Mouse (Mus musculus) thymus, adult 2 months (tissue): ENCODE data around the gene Acly.

Source experiments
- CTCF ChIP-seq: fragments of 200-500 bp; IDR thresholded peaks from 2 replicates; pipeline ENCODE4 v1.5.1; 2012; ENCODE audit warnings: mild to moderate bottlenecking, control low read depth, low read length, moderate library complexity, borderline replicate concordance; ENCODE audit not compliant: control insufficient read depth, poor library complexity, insufficient read depth; ENCODE audit errors: extremely low read depth
- POLR2A ChIP-seq: fragments of 200-500 bp; IDR thresholded peaks from 2 replicates; pipeline ENCODE4 v1.6.1; 2012; ENCODE audit warnings: mild to moderate bottlenecking, low read length, control low read depth, moderate library complexity; ENCODE audit not compliant: control insufficient read depth, poor library complexity, insufficient read depth; ENCODE audit errors: extremely low read depth

GRCm38 (mm10) chr11:100465833-100466232, 62.0 kb downstream of the Acly start:
- TF ChIP-seq CTCF = no peak
- no peak for TF ChIP-seq POLR2A
